ENCODE assay signal across 19 mouse cellular contexts in the genomic region with DNA sequence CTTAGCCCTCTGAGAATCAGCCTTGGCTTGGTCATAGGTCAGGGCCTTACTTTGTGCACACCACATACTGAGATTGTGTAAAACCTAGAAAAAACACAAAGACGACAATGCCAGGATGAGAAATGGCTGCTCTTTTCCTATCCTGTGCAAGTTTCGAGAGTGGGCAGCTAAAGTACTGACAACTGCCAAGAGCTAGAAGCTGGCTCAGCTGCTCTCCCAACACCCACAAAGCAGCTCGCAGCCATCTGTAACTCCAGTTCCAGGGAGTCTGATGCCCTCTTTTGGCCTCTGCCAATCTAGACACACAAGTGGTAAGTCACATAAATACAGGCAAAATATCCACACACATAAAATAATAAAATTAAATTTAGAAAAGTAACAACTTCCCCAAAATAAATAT.
DNase-seq lines count a peak whose midpoint lies in the region; ATAC-seq and TF ChIP-seq lines count a peak whose summit lies in the region.
"Had no signal": no experiment of that assay in that cellular context is flagged by ENCODE, and none has a peak within 500 bp of the region (broad histone marks: within the 10 kb centered on the region; RNA-seq: fewer than 3 reads in every experiment).

No protein-coding gene starts in this region.

- ATAC-seq in frontal cortex, adult (ENCODE audit: low TSS enrichment) = peak; percentile 99
- ATAC-seq in erythroid progenitor cell, adult 5-6 weeks (replicated peaks; ENCODE audit: low FRiP score, poor library complexity, severe bottlenecking) = no peak
- ATAC-seq: hindbrain, embryonic 16.5 days had no signal

- no peak for DNase-seq in frontal cortex, postnatal 10 days (ENCODE audit: low spot score in 2 of 2)
- DNase-seq in right cerebral cortex, adult 18-20 months = peak; percentile 43
- DNase-seq in right cerebral cortex, postnatal 4 days = no peak
- peak; percentile 45 to 59 for DNase-seq in layer of hippocampus, adult 2 months (ENCODE audit: low spot score in 2 of 2)
- DNase-seq in telencephalon, adult 2 months (ENCODE audit: low read depth, low spot score) = peak; percentile 70
- DNase-seq: cerebellum, adult 11 months; gastrocnemius, postnatal 14 days; kidney, adult 18-20 months; kidney, postnatal 14 days; lung, adult 2 months; lung, postnatal 36 days; thymus, postnatal 25 days had no signal

- no peak overlapping the region for H3K4me3 ChIP-seq in layer of hippocampus, adult 2 months
- H3K4me3 ChIP-seq: forebrain, embryonic 12.5 days; heart, embryonic 12.5 days; limb, embryonic 10.5 days; neural tube, embryonic 12.5 days had no signal

- peak; percentile 49 for TF ChIP-seq CTCF in layer of hippocampus, adult 2 months (conservative IDR thresholded peaks at IDR 0.05)

- H3K27ac ChIP-seq in layer of hippocampus, adult 2 months = peak overlapping the region; percentile 68
- H3K27ac ChIP-seq: forebrain, embryonic 12.5 days; limb, embryonic 10.5 days; neural tube, embryonic 12.5 days had no signal

Comparison
In these comparisons a context has a peak if more than half of its experiments do, and no peak if none do; other contexts are left out.
1. DNase-seq: peak in right cerebral cortex, adult 18-20 months (single experiment), layer of hippocampus, adult 2 months (2 of 2) and telencephalon, adult 2 months (single experiment); none in frontal cortex, postnatal 10 days (0 of 2) and right cerebral cortex, postnatal 4 days (single experiment).